Mouse (Mus musculus) bone marrow, adult 2 months (tissue): ENCODE data around the gene P2ry13.

Experiments
- CTCF ChIP-seq: fragments of 200-500 bp; IDR thresholded peaks from 2 replicates; pipeline ENCODE4 v1.5.1; 2011; ENCODE audit warnings: low read length, control low read depth; ENCODE audit not compliant: control insufficient read depth, insufficient read depth
- POLR2A ChIP-seq: fragments of 200-500 bp; IDR thresholded peaks from 2 replicates; pipeline ENCODE4 v1.6.1; 2011; ENCODE audit warnings: low read depth, mild to moderate bottlenecking, control low read depth, low read length, borderline replicate concordance; ENCODE audit not compliant: control insufficient read depth

DNA sequence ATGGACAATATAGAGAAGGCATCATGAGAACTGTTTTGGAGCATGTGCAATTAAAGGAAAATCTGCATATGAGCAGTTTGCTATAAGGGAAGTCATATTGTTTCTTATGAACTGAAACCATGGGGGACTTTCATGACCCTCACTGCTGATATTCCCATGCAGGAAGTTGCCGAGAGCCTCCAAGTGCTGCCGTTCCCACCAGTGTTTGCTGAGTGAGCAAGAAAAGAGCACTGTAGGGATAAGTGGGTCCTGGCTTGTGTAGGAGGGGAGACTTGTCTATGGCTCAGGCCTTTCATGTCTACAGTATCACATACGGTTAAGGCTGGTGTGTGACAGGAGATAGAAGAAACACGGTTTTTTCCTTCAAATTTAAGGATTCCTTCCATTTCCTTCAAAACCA is 25.0 kb downstream of the P2ry13 start:
- TF ChIP-seq CTCF (no peak), POLR2A (no peak)
